Mouse (Mus musculus): ENCODE data around the gene Slc41a3. TPM values are rescaled to one million over a fixed set of nuclear protein-coding genes. Genes with fewer than 3 reads are reported as not detected.
A peak's percentile ranks its signal among the peaks of the same experiment; 100 is the strongest.
"Not testable (repeated sequence)": the region's sequence is repeated elsewhere in the genome, so short reads cannot be mapped to it uniquely, and the experiment has no call there.

Gene Slc41a3
- total and polyA plus RNA-seq, 2 experiments from 2014 or later = 23.4 to 35.0 TPM

GRCm38 (mm10) chr6:90649279-90649678 is 44.8 kb downstream of the Slc41a3 start:
- Histone ChIP-seq H3K9ac (replicated peaks; ENCODE audit: low read depth, low read length) (no peak overlapping the region), H3K36me3 (replicated peaks; ENCODE audit: control insufficient read depth, insufficient read depth, low read length) (peaks cover 2% of the 10 kb centered on the region; the same call in 1 of the 2 replicates), H3K27ac (ENCODE audit: low read depth) (no peak overlapping the region), H3K27me3 (ENCODE audit: control insufficient read depth, insufficient read depth, low read length) (no peaks in the 10 kb centered on the region), H3K4me3 (ENCODE audit: low read depth, low read length) (no peak overlapping the region), H3K4me2 (ENCODE audit: low read depth, low read length) (no peak overlapping the region), H3K4me1 (ENCODE audit: control insufficient read depth, insufficient read depth) (no peaks in the 10 kb centered on the region), H3K9me3 (replicated peaks; ENCODE audit: control insufficient read depth, low read length) (no peaks in the 10 kb centered on the region)
- 50% methylated on average over 3 of the region's 4 CpGs for WGBS
- TF ChIP-seq CTCF (IDR thresholded peaks at IDR 0.05; ENCODE audit: low read depth) = no peak
- TF ChIP-seq EP300 (IDR thresholded peaks at IDR 0.05; ENCODE audit: low read depth) = no peak
- ATAC-seq (ENCODE audit: insufficient read depth, low read depth) (no peak), DNase-seq (ENCODE audit: low spot score) (no peak)

- 66% methylated on average over 1 of the region's 1 CpGs for WGBS
- H3K4me3 ChIP-seq (ENCODE audit: low read depth, low read length) = no peak overlapping the region
- H3K36me3 ChIP-seq (replicated peaks; ENCODE audit: control insufficient read depth, insufficient read depth, low read length) = no peaks in the 10 kb centered on the region
- ATAC-seq (ENCODE audit: insufficient read depth, low read depth) (no peak), DNase-seq (ENCODE audit: low spot score) (no peak)
- no peak overlapping the region for H3K9ac ChIP-seq (replicated peaks; ENCODE audit: low read depth, low read length)
- H3K27ac ChIP-seq (ENCODE audit: low read depth) = no peak overlapping the region
- no peaks in the 10 kb centered on the region for H3K27me3 ChIP-seq (ENCODE audit: control insufficient read depth, insufficient read depth, low read length)
- H3K4me2 ChIP-seq (ENCODE audit: low read depth, low read length) = no peak overlapping the region
- no peaks in the 10 kb centered on the region for H3K4me1 ChIP-seq (ENCODE audit: control insufficient read depth, insufficient read depth)
- TF ChIP-seq CTCF (IDR thresholded peaks at IDR 0.05; ENCODE audit: low read depth) (no peak), EP300 (IDR thresholded peaks at IDR 0.05; ENCODE audit: low read depth) (no peak)
- H3K9me3 ChIP-seq (replicated peaks; ENCODE audit: control insufficient read depth, low read length) = no peaks in the 10 kb centered on the region
Measured at GRCm38 (mm10) chr6:90650634-90651033, 46.1 kb downstream of the Slc41a3 start.

GRCm38 (mm10) chr6:90653736-90654135 is 49.2 kb downstream of the Slc41a3 start:
- Histone ChIP-seq H3K4me2 (ENCODE audit: low read depth, low read length) (no peak overlapping the region), H3K27ac (ENCODE audit: low read depth) (no peak overlapping the region), H3K9me3 (replicated peaks; ENCODE audit: control insufficient read depth, low read length) (no peaks in the 10 kb centered on the region), H3K4me3 (ENCODE audit: low read depth, low read length) (no peak overlapping the region), H3K27me3 (ENCODE audit: control insufficient read depth, insufficient read depth, low read length) (no peaks in the 10 kb centered on the region), H3K36me3 (replicated peaks; ENCODE audit: control insufficient read depth, insufficient read depth, low read length) (no peaks in the 10 kb centered on the region), H3K4me1 (ENCODE audit: control insufficient read depth, insufficient read depth) (no peaks in the 10 kb centered on the region), H3K9ac (replicated peaks; ENCODE audit: low read depth, low read length) (no peak overlapping the region)
- peak; percentile 54 for DNase-seq (ENCODE audit: low spot score)
- TF ChIP-seq CTCF (IDR thresholded peaks at IDR 0.05; ENCODE audit: low read depth) (peak; percentile 78), EP300 (IDR thresholded peaks at IDR 0.05; ENCODE audit: low read depth) (no peak)
- peak; percentile 60 for ATAC-seq (ENCODE audit: insufficient read depth, low read depth)
- WGBS = 49% methylated on average over 2 of the region's 2 CpGs

DNA sequence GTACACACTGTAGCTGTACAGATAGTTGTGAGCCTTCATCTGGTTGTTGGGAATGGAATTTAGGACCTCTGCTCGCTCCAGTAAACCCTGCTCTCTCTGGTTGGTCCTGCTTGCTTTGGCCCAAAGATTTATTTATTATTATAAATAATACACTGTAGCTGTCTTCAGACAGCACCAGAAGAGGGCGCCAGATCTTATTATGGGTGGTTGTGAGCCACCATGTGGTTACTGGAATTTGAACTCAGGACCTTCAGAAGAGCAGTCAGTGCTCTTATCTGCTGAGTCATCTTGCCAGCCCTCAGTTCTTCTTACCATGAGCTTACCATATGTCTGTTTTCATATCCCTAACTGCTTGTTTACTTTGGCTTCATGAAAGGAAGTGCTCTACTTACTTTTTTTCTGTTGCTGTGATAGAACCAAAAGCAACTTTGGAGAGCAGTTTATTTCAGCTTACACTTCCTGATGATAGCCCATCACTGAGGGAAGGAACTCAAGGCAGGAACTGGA is 51.9 kb downstream of the Slc41a3 start:
- Histone ChIP-seq H3K4me1 (ENCODE audit: control insufficient read depth, insufficient read depth) (peaks cover 15% of the 10 kb centered on the region; the same call in 1 of the 2 replicates), H3K36me3 (replicated peaks; ENCODE audit: control insufficient read depth, insufficient read depth, low read length) (peaks cover 10% of the 10 kb centered on the region; the same call in 1 of the 2 replicates)
- not testable (repeated sequence) for H3K27me3 ChIP-seq (ENCODE audit: control insufficient read depth, insufficient read depth, low read length); DNase-seq (ENCODE audit: low spot score); H3K4me3 ChIP-seq (ENCODE audit: low read depth, low read length); ATAC-seq (ENCODE audit: insufficient read depth, low read depth); H3K9ac ChIP-seq (replicated peaks; ENCODE audit: low read depth, low read length); H3K27ac ChIP-seq (ENCODE audit: low read depth); H3K9me3 ChIP-seq (replicated peaks; ENCODE audit: control insufficient read depth, low read length); H3K4me2 ChIP-seq (ENCODE audit: low read depth, low read length)
- TF ChIP-seq CTCF (IDR thresholded peaks at IDR 0.05; ENCODE audit: low read depth) = peak; percentile 19; the same call in 1 of the 2 replicates
- WGBS = 74% methylated on average over 2 of the region's 2 CpGs

DNA sequence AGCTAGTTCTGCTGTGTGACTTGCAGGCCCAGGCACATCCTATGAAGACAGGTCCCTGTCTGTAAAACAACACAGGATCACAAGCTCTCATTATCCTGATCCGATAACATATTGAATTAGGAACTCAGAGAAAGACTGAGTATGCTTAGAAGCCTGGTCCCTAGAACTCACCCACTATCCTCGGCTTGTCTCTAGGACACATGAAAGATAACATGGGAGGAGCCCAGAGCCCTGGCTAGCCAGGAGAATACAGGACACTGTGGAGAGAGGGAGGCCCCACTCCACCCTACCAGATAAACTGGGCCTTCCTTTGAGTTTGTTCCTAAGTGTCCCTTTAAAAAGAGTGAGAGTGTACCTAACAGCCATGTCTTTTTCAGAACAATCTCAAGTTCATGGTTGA is 55.4 kb downstream of the Slc41a3 start:
- Histone ChIP-seq H3K27me3 (ENCODE audit: control insufficient read depth, insufficient read depth, low read length) (no peaks in the 10 kb centered on the region), H3K4me3 (ENCODE audit: low read depth, low read length) (no peak overlapping the region), H3K9me3 (replicated peaks; ENCODE audit: control insufficient read depth, low read length) (no peaks in the 10 kb centered on the region), H3K36me3 (replicated peaks; ENCODE audit: control insufficient read depth, insufficient read depth, low read length) (peaks cover 43% of the 10 kb centered on the region), H3K27ac (ENCODE audit: low read depth) (peak overlapping the region; percentile 41), H3K4me1 (ENCODE audit: control insufficient read depth, insufficient read depth) (peaks cover 17% of the 10 kb centered on the region; the same call in 1 of the 2 replicates), H3K9ac (replicated peaks; ENCODE audit: low read depth, low read length) (no peak overlapping the region), H3K4me2 (ENCODE audit: low read depth, low read length) (no peak overlapping the region)
- TF ChIP-seq EP300 (IDR thresholded peaks at IDR 0.05; ENCODE audit: low read depth) (no peak), CTCF (IDR thresholded peaks at IDR 0.05; ENCODE audit: low read depth) (no peak)
- 43% methylated on average over 2 of the region's 2 CpGs for WGBS
- peak; percentile 20; the same call in 1 of the 2 replicates for ATAC-seq (ENCODE audit: insufficient read depth, low read depth)
- DNase-seq (ENCODE audit: low spot score) = no peak
